Mouse (Mus musculus) cerebellum, adult (tissue): ENCODE data around the gene Lemd1.
"Not testable (repeated sequence)": the region's sequence is repeated elsewhere in the genome, so short reads cannot be mapped to it uniquely, and the experiment has no call there.

Experiments used
- ATAC-seq: cut with Nextera tagmentation; 2 replicates; pipeline ENCODE4 v1.9.2; 2017; ENCODE audit warnings: mild to moderate bottlenecking, moderate library complexity, mixed read lengths; ENCODE audit not compliant: insufficient number of reproducible peaks, low FRiP score, low TSS enrichment

Lemd1 gene

DNA sequence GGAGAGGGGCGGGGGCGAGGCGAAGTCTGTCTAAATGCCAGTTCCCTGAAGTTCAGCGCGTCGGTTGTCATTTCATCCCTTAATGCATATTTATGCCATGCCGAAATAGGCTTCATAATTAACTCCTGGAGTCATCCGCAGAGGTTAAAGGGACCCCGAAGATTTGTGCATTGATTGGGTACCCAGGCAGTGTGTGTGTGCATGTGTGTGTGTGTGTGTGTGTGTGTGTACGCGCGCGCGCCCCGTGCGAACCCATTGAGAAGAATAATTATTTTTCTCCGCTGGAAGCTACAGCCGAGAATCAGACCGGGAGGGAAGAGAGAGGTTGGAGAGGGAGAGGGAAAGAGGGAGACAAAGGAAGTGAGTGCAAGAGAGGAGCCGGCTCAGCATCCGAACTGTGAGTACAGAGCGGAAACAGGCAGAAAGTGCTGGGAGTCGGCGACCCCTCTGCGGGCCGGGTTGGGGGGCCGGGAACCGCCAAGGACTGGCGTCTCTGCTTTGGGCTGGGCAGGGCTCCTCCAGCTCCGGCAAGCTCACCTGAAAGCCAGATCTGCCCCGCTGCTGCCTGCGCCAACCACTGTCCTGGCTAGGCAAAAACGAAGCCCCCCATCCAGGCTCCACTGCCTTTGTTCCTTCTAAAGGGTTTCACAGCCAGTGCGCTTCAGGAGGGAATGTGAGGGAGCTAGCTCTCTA is at the start of gene Lemd1, which contains the start of gene AC124108.1:
Gene Lemd1, plus strand, starts transcription at position 339 of the 693 bp plus-strand sequence.
Gene AC124108.1, plus strand, starts transcription at position 365 of the 693 bp plus-strand sequence.
- ATAC-seq = no peak

DNA sequence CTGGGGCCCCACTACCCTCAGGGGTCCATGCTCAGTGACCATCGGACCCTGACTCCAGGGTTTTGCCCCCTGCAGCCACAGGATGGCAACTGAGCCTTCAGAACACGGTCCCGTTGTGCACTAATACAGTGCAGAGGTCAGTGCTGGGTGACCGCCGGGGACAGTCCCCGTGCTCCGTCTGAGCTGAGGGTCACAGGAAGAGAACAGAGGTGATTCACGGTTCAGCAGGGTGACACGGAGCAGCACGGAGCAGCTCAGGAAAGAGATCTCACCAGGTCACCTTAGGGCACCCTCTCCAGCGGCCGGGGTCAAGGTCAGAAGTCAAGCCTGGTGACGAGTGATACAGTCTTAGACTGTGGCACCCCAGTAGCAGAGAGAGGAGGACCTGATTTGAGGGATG is 49.5 kb upstream of the Lemd1 start:
- no peak for ATAC-seq

DNA sequence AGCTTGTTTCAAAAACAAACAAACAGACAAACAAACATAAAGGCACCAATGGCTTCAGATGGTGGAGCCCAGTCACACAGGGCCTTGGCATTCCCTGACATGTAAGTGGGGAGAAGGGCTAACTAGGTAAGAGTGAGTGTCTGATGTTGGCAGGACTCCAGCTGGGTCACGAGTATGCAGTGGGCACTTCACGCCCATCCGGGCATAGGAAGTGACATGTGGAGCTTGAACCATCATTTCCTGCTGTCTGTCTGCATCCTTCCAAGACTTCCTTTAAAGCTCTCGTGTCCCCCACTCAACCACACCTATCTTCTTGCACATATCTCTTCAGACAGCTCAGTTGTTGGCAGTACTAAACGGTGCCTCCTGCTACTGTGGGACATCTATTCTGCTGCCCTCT is 48.2 kb upstream of the Lemd1 start:
- ATAC-seq = no peak

DNA sequence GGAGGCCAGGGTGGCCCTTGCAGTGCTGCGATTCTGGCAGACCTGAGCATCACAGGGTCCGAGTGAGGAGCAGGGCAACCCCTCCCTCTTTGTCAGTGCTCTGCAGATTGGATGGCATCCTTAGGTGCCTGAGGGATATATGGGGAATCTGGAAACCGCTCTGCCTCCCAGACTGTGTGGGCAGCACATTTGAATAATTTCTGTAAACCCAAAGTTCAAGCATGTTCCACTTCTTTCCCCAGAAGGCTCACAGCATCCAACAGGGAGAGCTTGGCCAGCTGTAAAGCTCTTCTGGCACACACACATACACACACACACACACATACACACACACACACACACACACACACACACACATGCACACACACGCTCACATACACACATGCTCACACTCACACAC is 47.5 kb upstream of the Lemd1 start:
- ATAC-seq = no peak

DNA sequence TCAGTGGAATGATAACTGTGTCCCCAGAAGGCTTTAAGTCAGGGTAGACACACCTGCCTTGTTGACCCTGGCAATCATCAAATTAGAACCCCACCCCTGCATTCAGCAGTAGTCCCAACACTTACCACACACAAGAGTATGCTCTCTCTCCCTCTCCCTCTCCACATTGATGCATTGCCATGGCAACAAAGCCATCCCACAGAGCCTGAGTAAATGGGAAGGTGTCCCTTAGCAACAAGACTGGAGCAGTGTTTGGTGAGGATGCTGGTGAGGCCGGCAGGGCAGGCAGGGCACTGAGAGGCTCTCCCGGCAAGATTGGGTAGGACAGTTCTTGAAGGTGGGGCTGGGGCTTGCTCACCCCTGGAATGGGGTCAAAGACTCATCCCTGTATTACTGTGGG is 47.0 kb upstream of the Lemd1 start:
- no peak for ATAC-seq

DNA sequence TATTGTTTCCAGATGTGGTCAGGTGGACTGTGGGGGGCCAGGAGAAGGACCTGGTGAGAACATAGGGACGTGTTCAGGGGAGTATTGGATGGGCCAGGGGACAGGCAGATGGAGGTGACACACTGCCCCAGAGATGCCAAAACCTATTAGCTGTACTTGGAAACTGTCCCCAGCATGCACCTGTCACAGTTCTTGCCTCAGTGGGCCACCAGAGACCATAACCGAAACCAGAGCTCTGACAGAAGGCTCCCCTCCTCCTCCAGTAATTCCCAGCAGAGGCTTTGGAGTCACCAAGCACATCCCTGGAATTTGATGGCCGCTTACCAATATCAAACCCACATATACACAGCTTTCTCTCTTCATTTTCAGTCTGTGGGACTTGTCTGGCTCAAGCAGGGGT is 46.4 kb upstream of the Lemd1 start:
- ATAC-seq = no peak

DNA sequence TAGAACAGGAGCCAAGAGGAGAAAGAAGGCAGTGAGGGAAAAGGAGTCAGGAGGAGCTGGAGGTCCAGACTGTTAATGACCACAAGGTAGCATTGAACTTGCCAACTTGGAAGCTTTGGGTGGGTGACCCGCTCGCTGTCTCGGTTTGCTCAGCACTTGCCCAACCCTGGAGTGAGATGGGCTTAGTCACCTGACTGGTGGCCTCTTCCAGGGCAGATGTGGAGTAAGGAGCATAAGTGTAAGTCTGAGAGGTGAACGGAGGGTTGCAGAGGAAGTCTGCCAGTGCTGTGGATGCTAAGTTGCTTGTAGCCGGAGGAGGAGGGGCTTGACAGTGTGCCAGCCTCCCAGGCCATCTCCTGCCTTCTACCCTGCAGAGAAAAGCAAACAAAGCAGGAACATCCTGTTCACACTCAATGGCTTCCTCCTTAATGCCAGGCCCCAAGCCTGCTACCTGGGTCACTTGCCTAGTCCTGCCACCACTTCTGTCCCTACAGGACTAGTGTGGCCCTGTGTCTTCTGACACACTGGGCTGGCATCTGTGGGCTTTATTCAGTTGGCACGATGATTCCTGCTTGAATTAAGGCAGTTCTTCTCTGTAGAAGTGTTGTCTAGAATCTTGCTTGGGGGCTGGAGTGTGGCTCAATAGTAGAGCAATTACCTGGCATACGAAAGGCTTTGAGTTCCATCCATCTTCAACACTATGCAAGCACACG is 45.1 kb upstream of the Lemd1 start:
- no peak for ATAC-seq

DNA sequence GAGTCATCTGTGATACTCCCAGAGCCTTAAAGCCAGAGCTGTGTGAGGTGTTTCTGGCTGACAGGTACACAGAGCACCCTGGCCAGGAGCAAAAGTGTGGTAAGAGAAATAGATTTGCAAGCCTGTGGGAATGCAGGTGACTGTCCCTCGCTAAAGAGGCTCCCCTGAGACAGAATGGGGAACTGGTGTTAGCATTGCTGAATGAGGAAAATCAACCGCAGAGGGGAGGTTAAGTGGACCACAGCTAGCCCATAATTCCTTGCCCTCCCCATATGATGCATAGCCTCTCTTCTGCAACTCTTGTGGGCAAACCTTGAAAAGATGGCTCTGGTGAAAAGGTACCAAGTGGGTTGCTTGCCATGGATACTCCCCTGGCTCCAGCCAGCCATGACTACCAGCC is 41.8 kb upstream of the Lemd1 start:
- ATAC-seq = no peak

DNA sequence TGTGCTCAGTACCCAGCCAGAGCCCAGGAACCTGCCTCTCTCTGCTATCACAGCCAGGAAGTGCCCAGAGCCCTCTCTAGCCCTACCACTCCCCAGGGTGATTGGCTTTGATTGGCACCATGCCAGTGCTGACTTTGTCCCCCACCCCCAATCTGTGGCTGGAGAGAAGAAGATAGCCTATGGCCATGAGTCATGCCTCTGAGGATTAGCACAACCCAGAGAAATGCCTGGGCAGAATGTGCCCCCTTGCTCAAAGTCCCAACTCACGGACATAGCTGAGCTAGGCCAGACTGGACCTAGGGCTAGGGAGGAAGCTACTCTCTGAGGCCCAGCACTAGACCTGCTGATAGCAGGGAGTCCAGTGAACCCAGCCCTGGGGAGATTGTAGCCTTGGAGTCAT is 41.1 kb upstream of the Lemd1 start:
- no peak for ATAC-seq

DNA sequence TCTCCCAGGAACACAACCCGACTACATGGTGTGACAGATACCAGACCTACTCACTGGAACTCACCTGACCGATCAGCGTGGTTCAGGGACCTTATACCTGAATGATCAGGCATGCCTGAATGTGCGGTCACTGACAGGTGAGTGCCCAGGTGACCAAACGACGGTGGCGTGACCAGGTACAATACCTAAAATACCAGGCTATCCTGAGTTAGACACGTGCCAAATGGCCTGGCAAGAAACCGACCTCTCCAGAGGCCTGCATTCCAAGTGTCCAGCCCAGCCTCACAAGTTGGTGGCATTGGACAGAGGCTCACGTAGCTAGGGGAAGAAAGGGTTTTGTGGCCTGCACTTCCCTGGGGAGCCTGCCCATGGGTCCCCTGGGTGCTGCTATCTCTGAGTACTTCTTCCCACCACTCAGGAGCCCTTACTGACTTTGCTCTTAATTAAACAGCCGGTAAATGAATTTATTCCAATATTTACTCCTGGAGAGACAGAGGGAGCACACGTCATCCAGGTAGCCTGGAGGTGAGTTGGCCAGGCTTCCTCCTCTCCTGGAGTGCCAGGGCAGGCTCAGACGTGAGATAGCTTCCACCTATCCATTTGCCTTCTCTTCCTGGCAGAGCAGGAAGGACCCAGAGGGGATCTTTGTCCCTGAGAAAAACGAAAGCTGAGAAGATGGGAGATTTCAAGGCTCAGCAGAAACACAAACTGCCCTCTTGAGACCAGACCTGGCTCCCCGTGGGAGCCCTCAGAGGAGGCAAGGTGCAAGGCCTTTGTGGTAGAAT is 40.2 kb upstream of the Lemd1 start:
- no peak for ATAC-seq

DNA sequence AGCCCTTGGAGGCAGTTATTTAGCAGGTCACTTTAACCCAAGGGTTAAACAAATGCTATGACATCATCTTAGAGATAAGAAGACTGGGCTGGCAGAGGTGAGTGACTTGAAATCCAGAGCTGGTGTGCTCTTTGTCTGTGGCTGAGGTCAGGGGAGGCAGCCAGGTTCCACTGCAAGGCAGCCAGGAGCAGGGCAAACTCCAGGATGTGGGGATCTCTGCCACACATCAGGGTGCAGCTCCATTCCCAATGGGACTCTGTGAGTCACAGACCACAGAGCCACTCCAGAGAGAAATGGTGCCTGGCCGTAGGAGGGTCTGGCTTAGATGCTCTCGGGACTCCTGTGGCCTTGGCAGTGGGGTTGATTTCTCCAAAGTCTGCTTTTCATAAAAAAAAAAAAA is 39.3 kb upstream of the Lemd1 start:
- no peak for ATAC-seq

DNA sequence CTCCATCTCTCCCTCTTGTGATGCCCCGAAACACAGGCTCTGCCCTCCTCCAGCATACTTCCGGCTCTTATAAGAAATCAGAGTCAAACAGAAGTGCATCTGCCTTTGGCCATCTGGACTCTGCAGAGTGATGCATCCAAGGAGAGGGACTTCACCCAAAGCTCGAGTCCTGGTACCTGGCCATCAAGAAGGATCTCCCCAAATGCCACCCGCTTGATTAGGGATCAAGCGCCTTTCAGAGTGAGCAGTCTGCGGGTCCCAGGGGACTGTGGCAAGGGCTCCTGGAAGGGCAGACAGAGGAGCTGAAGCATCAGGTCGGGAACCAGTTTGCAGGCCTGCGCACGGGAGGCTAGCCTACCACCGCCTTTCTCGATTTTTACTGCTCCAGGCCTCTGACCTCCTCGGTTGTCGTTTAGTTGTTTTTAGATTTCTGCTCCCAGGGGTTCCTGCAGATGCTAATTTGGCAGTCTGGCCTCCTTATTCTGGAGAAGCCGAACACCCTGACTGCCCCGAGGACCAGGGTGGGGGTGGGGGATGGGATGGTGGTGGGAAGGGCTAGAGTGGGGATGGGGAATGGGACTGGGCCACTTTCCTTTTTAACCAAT is 38.0 kb upstream of the Lemd1 start:
- no peak for ATAC-seq

DNA sequence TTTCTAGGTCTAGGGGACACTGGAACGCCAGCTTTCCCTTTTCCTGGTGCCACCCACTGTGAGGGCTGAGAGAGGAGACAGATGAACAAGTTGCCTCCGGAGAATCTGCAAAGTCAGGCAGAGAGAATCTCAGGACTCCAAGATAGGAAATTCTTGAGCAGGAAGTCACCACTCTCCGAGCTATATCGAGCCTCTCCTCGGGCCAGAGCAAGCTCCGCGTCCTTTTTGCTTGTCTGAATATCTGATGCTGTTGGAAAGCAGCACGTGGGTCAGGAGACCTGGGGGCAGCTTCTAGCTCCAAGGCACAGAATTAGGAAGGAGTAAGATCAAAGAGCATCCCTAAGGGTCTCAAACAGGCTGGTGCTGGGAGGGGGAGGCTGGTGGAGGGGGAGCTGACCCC is 37.5 kb upstream of the Lemd1 start:
- no peak for ATAC-seq

DNA sequence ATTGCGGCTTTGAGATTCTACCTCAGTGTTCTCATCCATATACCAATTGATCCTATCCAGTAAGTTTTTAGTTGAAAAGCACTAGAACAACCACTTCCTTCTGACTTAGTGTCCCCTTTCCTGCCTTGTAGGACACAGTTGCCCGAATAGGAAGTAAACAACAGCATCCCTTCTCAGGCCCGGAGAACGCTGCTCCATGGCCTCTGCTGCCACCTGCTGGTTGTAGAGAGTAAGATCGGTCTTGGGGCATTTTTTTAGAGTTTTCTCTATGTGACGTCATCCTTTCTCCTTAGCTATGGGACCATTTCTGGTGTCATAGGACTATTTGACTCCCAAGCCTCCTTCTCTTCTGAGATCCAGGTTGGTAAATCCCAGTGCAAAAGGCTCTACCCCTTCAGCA is 35.5 kb upstream of the Lemd1 start:
- peak; percentile 23; the same call in 1 of the 2 replicates for ATAC-seq

DNA sequence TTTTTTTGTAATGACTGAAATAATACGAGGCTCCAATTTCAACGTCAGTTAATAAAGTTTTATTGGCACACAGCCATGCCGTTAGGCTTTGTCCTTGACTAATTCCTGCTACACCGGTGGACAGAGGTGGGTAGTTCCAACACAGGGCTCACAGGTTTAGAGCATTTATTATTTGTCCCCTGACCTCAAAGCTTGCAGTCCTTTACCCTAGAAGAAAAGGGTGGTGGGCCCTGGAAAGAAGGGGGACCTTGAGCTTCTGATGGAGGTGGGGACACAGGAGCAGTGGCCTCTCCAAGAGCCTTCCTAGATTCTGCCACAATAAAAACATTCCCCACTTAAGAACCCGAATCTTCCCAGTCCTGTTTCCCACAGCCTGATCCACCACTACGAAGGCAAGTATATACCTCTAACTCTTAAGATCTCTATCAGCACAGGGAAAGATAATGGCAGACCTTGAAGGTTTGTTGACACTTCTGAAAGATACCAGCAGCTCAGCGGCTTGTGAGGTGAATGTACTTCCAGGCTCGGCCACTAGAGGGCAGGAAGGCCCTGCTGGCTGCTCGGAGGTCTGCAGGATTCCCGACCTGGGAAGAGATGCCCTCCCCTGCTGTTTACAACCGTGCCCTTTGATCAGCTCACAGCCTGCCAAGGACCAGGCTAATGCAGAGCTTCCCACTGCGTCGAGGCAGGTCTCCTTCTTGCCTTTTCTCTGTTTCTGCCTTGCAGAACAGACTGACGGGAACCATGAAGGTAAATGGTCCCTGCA is 34.0 kb upstream of the Lemd1 start:
- peak; percentile 82 for ATAC-seq

DNA sequence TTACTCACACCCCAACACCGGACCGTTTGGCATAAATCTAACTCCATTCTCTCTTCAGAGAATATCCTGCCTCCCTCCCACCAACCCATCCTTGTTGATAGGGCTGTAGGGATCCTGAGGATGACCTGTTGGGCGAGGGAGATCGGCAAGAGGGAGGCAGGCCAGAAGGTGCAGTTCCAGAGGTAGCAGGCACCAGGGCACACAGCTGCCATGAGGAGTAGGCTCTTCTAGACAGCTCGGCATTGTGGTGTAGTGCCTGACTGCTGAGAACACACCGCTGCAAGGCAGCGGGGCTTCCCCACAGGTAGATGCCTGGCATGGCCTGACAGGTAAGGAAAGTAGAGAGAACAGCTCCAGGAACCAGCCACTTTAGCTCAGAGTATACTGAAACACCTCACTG is 33.4 kb upstream of the Lemd1 start:
- ATAC-seq = peak; percentile 17

DNA sequence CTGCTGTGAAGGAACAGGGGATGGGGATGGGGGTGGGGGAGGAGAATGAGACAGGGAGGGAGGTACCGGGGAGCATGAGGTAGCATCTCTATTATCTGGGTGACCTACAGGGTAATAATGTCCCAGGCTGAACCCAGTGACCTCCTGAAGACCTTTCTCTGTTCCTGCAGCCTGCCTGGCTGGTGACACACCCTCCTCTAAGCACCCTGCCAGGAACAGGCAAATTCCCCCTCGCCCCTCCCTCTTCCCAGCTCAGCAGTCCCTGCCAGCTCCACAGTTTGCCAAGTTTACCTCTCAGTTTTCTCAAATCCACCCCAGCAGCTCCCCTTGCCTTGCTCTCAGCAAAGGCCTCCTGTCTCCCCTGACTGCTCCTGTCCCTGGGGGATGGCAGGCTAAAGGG is 32.5 kb upstream of the Lemd1 start:
- no peak for ATAC-seq

DNA sequence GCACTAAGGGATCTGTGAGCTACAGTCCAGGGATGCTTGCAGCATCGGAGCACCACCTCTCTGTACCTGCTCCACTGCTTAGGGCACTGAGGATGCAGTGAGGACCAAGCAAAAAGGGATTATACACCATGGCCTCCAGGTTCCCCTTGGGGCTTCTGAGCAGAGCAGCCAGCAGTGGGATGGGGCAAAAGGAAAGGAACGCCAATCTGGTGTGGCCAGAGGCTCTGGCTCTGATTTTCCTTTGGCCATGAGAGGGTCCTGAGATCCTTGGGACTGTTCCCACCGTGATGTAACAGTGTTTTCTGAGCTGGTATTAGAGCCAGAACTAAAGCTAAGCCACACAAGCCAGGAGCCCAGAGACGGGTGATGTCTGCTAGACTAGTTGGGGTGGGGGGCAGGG is 31.6 kb upstream of the Lemd1 start:
- no peak for ATAC-seq

DNA sequence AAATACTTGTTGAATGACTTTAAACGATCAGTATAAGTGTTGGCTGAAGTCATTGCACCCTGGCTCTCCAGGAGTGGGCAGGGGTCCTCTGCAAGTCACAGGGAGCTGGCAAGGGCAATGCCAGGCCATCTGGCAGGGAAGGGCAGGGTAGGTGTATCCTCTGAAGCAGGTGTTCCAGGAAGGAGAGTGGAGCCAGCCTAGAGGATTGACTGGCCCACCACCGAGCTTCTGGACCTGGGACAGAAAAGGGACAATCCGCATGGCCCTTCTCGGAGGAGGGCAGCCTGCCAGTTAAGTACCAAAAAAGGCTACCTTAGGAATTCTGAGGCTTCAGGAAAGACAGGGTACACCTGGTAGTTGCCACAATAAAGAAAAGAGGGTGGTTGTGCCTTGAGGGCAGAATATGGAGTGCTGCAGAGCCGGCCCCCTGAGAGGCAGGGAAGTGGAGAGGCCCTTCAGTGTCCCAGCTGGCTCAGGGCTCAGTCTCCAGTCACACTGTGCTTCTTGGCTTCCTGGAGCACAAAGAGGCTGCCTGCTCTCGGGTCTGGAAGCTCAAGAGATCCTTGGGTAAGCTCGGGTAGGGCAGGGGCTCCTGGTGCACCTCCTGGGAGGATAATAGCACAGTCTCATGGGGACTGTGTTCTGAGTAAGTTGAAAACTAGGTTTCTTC is 29.9 kb upstream of the Lemd1 start:
- peak; percentile 57; the same call in 1 of the 2 replicates for ATAC-seq

DNA sequence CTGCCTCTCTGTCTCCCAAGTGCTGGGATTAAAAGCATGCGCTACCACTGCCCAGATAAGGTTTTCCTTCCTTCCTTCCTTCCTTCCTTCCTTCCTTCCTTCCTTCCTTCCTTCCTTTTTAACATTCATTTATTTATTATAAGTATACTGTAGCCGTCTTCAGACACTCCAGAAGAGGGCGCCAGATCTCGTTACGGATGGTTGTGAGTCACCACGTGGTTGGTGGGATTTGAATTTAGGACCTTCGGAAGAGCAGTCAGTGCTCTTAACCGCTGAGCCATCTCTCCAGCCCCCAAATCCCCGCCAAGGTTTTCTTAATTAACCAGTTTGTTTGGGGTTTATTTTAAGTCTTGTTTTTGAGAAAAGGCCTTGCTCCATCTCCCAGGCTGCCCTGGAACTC is 28.6 kb upstream of the Lemd1 start:
- not testable (repeated sequence) for ATAC-seq
